Mouse (Mus musculus) neural tube, embryonic 13.5 days (tissue): ENCODE measurements around the gene Rmnd1. TPM values are rescaled to one million over a fixed set of nuclear protein-coding genes. Genes with fewer than 3 reads are reported as not detected.

Experiments used
- ATAC-seq: fragments of 200-750 bp; cut with Nextera tagmentation; 2 replicates; pipeline ENCODE4 v1.8.0; 2017; ENCODE audit warnings: low read depth, mild to moderate bottlenecking, moderate TSS enrichment, moderate library complexity
- H3K27ac ChIP-seq: fragments of 300-500 bp; sonication (generic); replicated peaks from 2 replicates; pipeline ENCODE4 v1.5.1; 2015; ENCODE audit warnings: moderate library complexity, mild to moderate bottlenecking, inconsistent platforms
- H3K27me3 ChIP-seq: fragments of 300-500 bp; sonication (generic); 2 replicates; pipeline ENCODE4 v1.6.1; 2015; ENCODE audit warnings: mild to moderate bottlenecking, inconsistent platforms
- H3K36me3 ChIP-seq: fragments of 300-500 bp; sonication (generic); 2 replicates; pipeline ENCODE4 v1.6.1; 2015; ENCODE audit warnings: mild to moderate bottlenecking, inconsistent platforms
- H3K4me1 ChIP-seq: fragments of 300-500 bp; sonication (generic); replicated peaks from 2 replicates; pipeline ENCODE4 v1.6.1; 2015; ENCODE audit warnings: inconsistent platforms
- H3K4me2 ChIP-seq: fragments of 300-500 bp; sonication (generic); 2 replicates; pipeline ENCODE4 v1.6.1; 2015; ENCODE audit warnings: inconsistent platforms, mild to moderate bottlenecking, moderate library complexity
- H3K4me3 ChIP-seq: fragments of 300-500 bp; sonication (generic); 2 replicates; pipeline ENCODE4 v1.5.1; 2015; ENCODE audit warnings: mild to moderate bottlenecking, inconsistent platforms
- H3K9ac ChIP-seq: fragments of 300-500 bp; sonication (generic); 2 replicates; pipeline ENCODE4 v1.6.1; 2015; ENCODE audit warnings: moderate library complexity, mild to moderate bottlenecking, inconsistent platforms
- H3K9me3 ChIP-seq: fragments of 300-500 bp; sonication (generic); 2 replicates; pipeline ENCODE4 v1.6.1; 2016; ENCODE audit warnings: inconsistent platforms
- WGBS: fragments of 180-500 bp; shearing (Covaris S2); methylation state at CpG from one replicate; pipeline ENCODE4 v1.1.7; 2015; 5-methylcytosine and 5-hydroxymethylcytosine counted together
- polyA plus RNA-seq: library from polyadenylated mRNA; unstranded; fragments of >200 nt; fragmentation: Nextera tagmentation; extraction: Ambion mirVana; gene quantifications from 2 replicates; pipeline ENCODE4 v1.2.1, GENCODE M21; 2015

The Rmnd1 gene
- polyA plus RNA-seq, 1 experiment from 2014 or later = 52.2 TPM

GRCm38 (mm10) chr10:4432996-4433755 lies 988 bp upstream of the Rmnd1 start:
- peaks cover 13% of the 10 kb centered on the region; the same call in 1 of the 2 replicates for H3K36me3 ChIP-seq
- no peaks in the 10 kb centered on the region for H3K27me3 ChIP-seq
- H3K9me3 ChIP-seq = no peaks in the 10 kb centered on the region
- peaks cover 26% of the 10 kb centered on the region for H3K4me1 ChIP-seq
- H3K4me3 ChIP-seq = peak overlapping the region; percentile 65
- ATAC-seq = peak; percentile 0
- WGBS = 13% methylated on average over 19 of the region's 19 CpGs
- H3K9ac ChIP-seq = peak overlapping the region; percentile 77
- H3K27ac ChIP-seq = peak overlapping the region; percentile 87
- peak overlapping the region; percentile 63 for H3K4me2 ChIP-seq

- ATAC-seq = peak; percentile 51
- WGBS = 16% methylated on average over 5 of the region's 5 CpGs
These were observed 454 bp downstream of the Rmnd1 start for GRCm38 (mm10) chr10:4431746-4432122.

GRCm38 (mm10) chr10:4430826-4431225 lies 1.4 kb downstream of the Rmnd1 start:
- peak overlapping the region; percentile 65 for H3K4me3 ChIP-seq
- peaks cover 26% of the 10 kb centered on the region for H3K4me1 ChIP-seq
- H3K27ac ChIP-seq = no peak overlapping the region
- H3K36me3 ChIP-seq = peaks cover 22% of the 10 kb centered on the region
- H3K9me3 ChIP-seq = no peaks in the 10 kb centered on the region
- H3K4me2 ChIP-seq = peak overlapping the region; percentile 81
- H3K9ac ChIP-seq = peak overlapping the region; percentile 83
- 88% methylated on average over 3 of the region's 3 CpGs for WGBS
- no peaks in the 10 kb centered on the region for H3K27me3 ChIP-seq
- ATAC-seq = no peak

More at GRCm38 (mm10) chr10:4431746-4432122, 454 bp downstream of the Rmnd1 start:
- H3K9me3 ChIP-seq = no peaks in the 10 kb centered on the region
- H3K27me3 ChIP-seq = no peaks in the 10 kb centered on the region
- H3K4me2 ChIP-seq = peak overlapping the region; percentile 81
- H3K9ac ChIP-seq = peak overlapping the region; percentile 83
- peak overlapping the region; percentile 80 for H3K27ac ChIP-seq
- H3K36me3 ChIP-seq = peaks cover 18% of the 10 kb centered on the region
- H3K4me1 ChIP-seq = peaks cover 26% of the 10 kb centered on the region
- H3K4me3 ChIP-seq = peak overlapping the region; percentile 65

- H3K9ac ChIP-seq = peak overlapping the region; percentile 83; the same call in 1 of the 2 replicates
- ATAC-seq = no peak
- 0 out of 2 replicates have a peak overlapping the region, but pooled peaks have one; percentile 81 for H3K4me2 ChIP-seq
- peaks cover 24% of the 10 kb centered on the region for H3K36me3 ChIP-seq
- H3K4me1 ChIP-seq = peaks cover 26% of the 10 kb centered on the region
- H3K9me3 ChIP-seq = no peaks in the 10 kb centered on the region
- H3K4me3 ChIP-seq = no peak overlapping the region
- 91% methylated on average over 8 of the region's 8 CpGs for WGBS
- no peaks in the 10 kb centered on the region for H3K27me3 ChIP-seq
- no peak overlapping the region for H3K27ac ChIP-seq
These were observed 1.8 kb downstream of the Rmnd1 start for GRCm38 (mm10) chr10:4430399-4430798.

GRCm38 (mm10) chr10:4425245-4425644 lies 6.9 kb downstream of the Rmnd1 start:
- peaks cover 64% of the 10 kb centered on the region for H3K36me3 ChIP-seq

GRCm38 (mm10) chr10:4407191-4407590 lies 25.0 kb downstream of the Rmnd1 start:
- Histone ChIP-seq H3K4me1 (no peaks in the 10 kb centered on the region), H3K27me3 (no peaks in the 10 kb centered on the region), H3K36me3 (peaks cover 64% of the 10 kb centered on the region), H3K4me3 (no peak overlapping the region), H3K4me2 (no peak overlapping the region), H3K9me3 (no peaks in the 10 kb centered on the region), H3K27ac (no peak overlapping the region), H3K9ac (no peak overlapping the region)
- WGBS = 87% methylated on average over 1 of the region's 1 CpGs
- no peak for ATAC-seq

More at GRCm38 (mm10) chr10:4425245-4425644, 6.9 kb downstream of the Rmnd1 start:
- no peak for ATAC-seq
- Histone ChIP-seq H3K4me1 (0 out of 2 replicates have a peak, but pooled peaks cover 1% of the 10 kb centered on the region), H3K4me2 (no peak overlapping the region), H3K27me3 (no peaks in the 10 kb centered on the region), H3K9me3 (no peaks in the 10 kb centered on the region), H3K27ac (no peak overlapping the region), H3K4me3 (no peak overlapping the region), H3K9ac (no peak overlapping the region)
- WGBS = 74% methylated on average over 8 of the region's 8 CpGs

- Histone ChIP-seq H3K36me3 (peaks cover 57% of the 10 kb centered on the region), H3K9me3 (no peaks in the 10 kb centered on the region), H3K27me3 (no peaks in the 10 kb centered on the region), H3K9ac (0 out of 2 replicates have a peak overlapping the region, but pooled peaks have one; percentile 5), H3K27ac (no peak overlapping the region), H3K4me3 (no peak overlapping the region), H3K4me1 (no peaks in the 10 kb centered on the region), H3K4me2 (no peak overlapping the region)
- WGBS = 87% methylated on average over 5 of the region's 5 CpGs
- peak; percentile 34; the same call in 1 of the 2 replicates for ATAC-seq
These were observed 26.7 kb downstream of the Rmnd1 start for GRCm38 (mm10) chr10:4405511-4405910.

GRCm38 (mm10) chr10:4404895-4405491 lies 27.2 kb downstream of the Rmnd1 start:
- no peaks in the 10 kb centered on the region for H3K9me3 ChIP-seq
- H3K4me2 ChIP-seq = no peak overlapping the region
- H3K36me3 ChIP-seq = peaks cover 52% of the 10 kb centered on the region
- H3K27ac ChIP-seq = no peak overlapping the region
- H3K27me3 ChIP-seq = no peaks in the 10 kb centered on the region
- peak; percentile 71 for ATAC-seq
- WGBS = 60% methylated on average over 5 of the region's 5 CpGs
- no peak overlapping the region for H3K9ac ChIP-seq
- no peak overlapping the region for H3K4me3 ChIP-seq
- no peaks in the 10 kb centered on the region for H3K4me1 ChIP-seq

GRCm38 (mm10) chr10:4398058-4398457 lies 34.1 kb downstream of the Rmnd1 start:
- ATAC-seq = no peak
- H3K27ac ChIP-seq = no peak overlapping the region
- WGBS = 91% methylated on average over 5 of the region's 5 CpGs

GRCm38 (mm10) chr10:4395321-4395720 lies 36.9 kb downstream of the Rmnd1 start:
- H3K9me3 ChIP-seq = no peaks in the 10 kb centered on the region
- WGBS = 93% methylated on average over 3 of the region's 3 CpGs
- peaks cover 29% of the 10 kb centered on the region; the same call in 1 of the 2 replicates for H3K36me3 ChIP-seq
- no peak for ATAC-seq
- H3K27me3 ChIP-seq = no peaks in the 10 kb centered on the region
- H3K4me3 ChIP-seq = no peak overlapping the region
- no peak overlapping the region for H3K27ac ChIP-seq
- H3K4me2 ChIP-seq = no peak overlapping the region
- H3K9ac ChIP-seq = no peak overlapping the region
- H3K4me1 ChIP-seq = peaks cover 24% of the 10 kb centered on the region

More at GRCm38 (mm10) chr10:4398058-4398457, 34.1 kb downstream of the Rmnd1 start:
- Histone ChIP-seq H3K36me3 (peaks cover 37% of the 10 kb centered on the region; the same call in 1 of the 2 replicates), H3K27me3 (no peaks in the 10 kb centered on the region), H3K4me3 (no peak overlapping the region), H3K4me2 (no peak overlapping the region), H3K9me3 (no peaks in the 10 kb centered on the region), H3K9ac (no peak overlapping the region), H3K4me1 (0 out of 2 replicates have a peak, but pooled peaks cover under 1% of the 10 kb centered on the region)

GRCm38 (mm10) chr10:4391851-4392250 lies 40.3 kb downstream of the Rmnd1 start:
- Histone ChIP-seq H3K4me3 (no peak overlapping the region), H3K4me2 (no peak overlapping the region), H3K27me3 (no peaks in the 10 kb centered on the region), H3K9ac (no peak overlapping the region), H3K9me3 (no peaks in the 10 kb centered on the region), H3K27ac (no peak overlapping the region), H3K36me3 (peaks cover 19% of the 10 kb centered on the region; the same call in 1 of the 2 replicates), H3K4me1 (peaks cover 43% of the 10 kb centered on the region)
- ATAC-seq = no peak
- whole genome bisulfite sequencing = 64% methylated on average over 6 of the region's 6 CpGs

GRCm38 (mm10) chr10:4391076-4391475 lies 41.1 kb downstream of the Rmnd1 start:
- Histone ChIP-seq H3K27ac (no peak overlapping the region), H3K9me3 (no peaks in the 10 kb centered on the region), H3K4me3 (no peak overlapping the region), H3K27me3 (no peaks in the 10 kb centered on the region), H3K4me2 (peak overlapping the region; percentile 78), H3K4me1 (peaks cover 45% of the 10 kb centered on the region), H3K9ac (no peak overlapping the region), H3K36me3 (peaks cover 16% of the 10 kb centered on the region; the same call in 1 of the 2 replicates)
- no peak for ATAC-seq
- 76% methylated on average over 5 of the region's 5 CpGs for WGBS
